Mouse (Mus musculus) lung, postnatal 0 days (tissue): ENCODE measurements at regions not wholly inside any gene's neighbourhood (a gene's known extent, or its start where the extent isn't known, plus 50 kb on each side); places are given as distances from the start of the nearest gene placed in this dataset.

Experiments used
- CTCF ChIP-seq: IDR thresholded peaks from 2 replicates; pipeline ENCODE4 v1.5.1; 2016; ENCODE audit warnings: antibody characterized with exemption, mild to moderate bottlenecking
- EP300 ChIP-seq: IDR thresholded peaks from 2 replicates; pipeline ENCODE4 v1.6.1; 2016; ENCODE audit warnings: antibody characterized with exemption, mild to moderate bottlenecking, control low read depth

DNA sequence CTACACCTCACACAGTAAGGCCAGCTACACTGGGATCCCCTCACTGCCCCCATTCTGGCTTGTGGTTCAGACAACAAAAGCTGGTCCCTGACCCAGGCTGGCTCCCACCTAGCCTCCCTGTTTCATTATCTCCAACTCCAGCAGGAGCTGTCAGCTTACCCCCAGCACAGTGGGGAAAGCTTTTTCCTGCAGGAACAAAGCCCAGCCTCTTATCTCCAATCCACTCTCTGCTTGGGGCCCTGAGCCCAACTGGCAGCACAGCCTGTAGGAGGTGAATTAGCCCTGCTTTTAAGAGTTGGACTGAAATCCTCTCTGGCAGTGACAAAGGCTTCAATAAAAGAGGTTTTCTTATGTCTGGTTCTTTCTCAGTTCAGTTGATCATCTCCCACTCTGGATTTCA, 138.7 kb downstream of the Cep170 start:
- TF ChIP-seq CTCF (no peak), EP300 (no peak)
